Mouse (Mus musculus) MEL (cell line): ENCODE measurements around the gene Akap12.

Experiments
- CTCF ChIP-seq, 3 experiments: IDR thresholded peaks in 2 of 3; conservative IDR thresholded peaks in 1 of 3; 2 replicates each; pipeline ENCODE4 v1.5.1; 2011 to 2012; ENCODE audit warnings: low read length in 3 of 3, low read depth in 2 of 3, mild to moderate bottlenecking in 2 of 3, improper control_type of control experiment in 1 of 3, inconsistent platforms in 1 of 3, mixed read lengths in 1 of 3, moderate library complexity in 1 of 3; ENCODE audit not compliant: control insufficient read depth in 1 of 3, insufficient read depth in 1 of 3, poor library complexity in 1 of 3, severe bottlenecking in 1 of 3
- MAZ ChIP-seq: IDR thresholded peaks from 2 replicates; pipeline ENCODE4 v1.6.1; 2012; ENCODE audit warnings: low read depth, mild to moderate bottlenecking, inconsistent platforms, low read length, improper control_type of control experiment
- POLR2A ChIP-seq, 2 experiments: IDR thresholded peaks; 2 replicates each; pipeline ENCODE4 v1.6.1; 2011 to 2012; ENCODE audit warnings: low read length in 2 of 2, mild to moderate bottlenecking in 2 of 2, control low read depth in 1 of 2, improper control_type of control experiment in 1 of 2, low read depth in 1 of 2, moderate library complexity in 1 of 2; ENCODE audit not compliant: control insufficient read depth in 1 of 2, insufficient read depth in 1 of 2, poor library complexity in 1 of 2
- ZC3H11A ChIP-seq: IDR thresholded peaks from 2 replicates; pipeline ENCODE4 v1.6.1; 2012; ENCODE audit warnings: low read depth, mild to moderate bottlenecking, inconsistent platforms, low read length, improper control_type of control experiment
- ZKSCAN1 ChIP-seq: IDR thresholded peaks from 2 replicates; pipeline ENCODE4 v1.6.1; 2012; ENCODE audit warnings: low read depth, mild to moderate bottlenecking, inconsistent platforms, low read length, improper control_type of control experiment, moderate library complexity

- TF ChIP-seq CTCF (IDR thresholded peaks at IDR 0.05 in 2 of 3, conservative IDR thresholded peaks at IDR 0.05 in 1 of 3; ENCODE audit: control insufficient read depth in 1 of 3, insufficient read depth in 1 of 3, low read depth in 2 of 3, low read length in 3 of 3, poor library complexity in 1 of 3, severe bottlenecking in 1 of 3): no peak
- no peak for TF ChIP-seq POLR2A (IDR thresholded peaks at IDR 0.05; ENCODE audit: control insufficient read depth in 1 of 2, insufficient read depth in 1 of 2, low read depth in 1 of 2, low read length in 2 of 2, poor library complexity in 1 of 2)
- no peak for TF ChIP-seq ZKSCAN1
- TF ChIP-seq MAZ: no peak
- TF ChIP-seq ZC3H11A: no peak
Measured at GRCm38 (mm10) chr10:4285752-4286151, 19.6 kb downstream of the Akap12 start.
